Mouse (Mus musculus) urinary bladder, postnatal 4 days (tissue): ENCODE measurements around the gene Ackr3.

Source experiments
- DNase-seq, 2 experiments: peaks; one replicate each; pipeline ENCODE4 v3.0.0; 2021 to 2022; ENCODE audit warnings: low spot score in 2 of 2

Gene Ackr3

DNA sequence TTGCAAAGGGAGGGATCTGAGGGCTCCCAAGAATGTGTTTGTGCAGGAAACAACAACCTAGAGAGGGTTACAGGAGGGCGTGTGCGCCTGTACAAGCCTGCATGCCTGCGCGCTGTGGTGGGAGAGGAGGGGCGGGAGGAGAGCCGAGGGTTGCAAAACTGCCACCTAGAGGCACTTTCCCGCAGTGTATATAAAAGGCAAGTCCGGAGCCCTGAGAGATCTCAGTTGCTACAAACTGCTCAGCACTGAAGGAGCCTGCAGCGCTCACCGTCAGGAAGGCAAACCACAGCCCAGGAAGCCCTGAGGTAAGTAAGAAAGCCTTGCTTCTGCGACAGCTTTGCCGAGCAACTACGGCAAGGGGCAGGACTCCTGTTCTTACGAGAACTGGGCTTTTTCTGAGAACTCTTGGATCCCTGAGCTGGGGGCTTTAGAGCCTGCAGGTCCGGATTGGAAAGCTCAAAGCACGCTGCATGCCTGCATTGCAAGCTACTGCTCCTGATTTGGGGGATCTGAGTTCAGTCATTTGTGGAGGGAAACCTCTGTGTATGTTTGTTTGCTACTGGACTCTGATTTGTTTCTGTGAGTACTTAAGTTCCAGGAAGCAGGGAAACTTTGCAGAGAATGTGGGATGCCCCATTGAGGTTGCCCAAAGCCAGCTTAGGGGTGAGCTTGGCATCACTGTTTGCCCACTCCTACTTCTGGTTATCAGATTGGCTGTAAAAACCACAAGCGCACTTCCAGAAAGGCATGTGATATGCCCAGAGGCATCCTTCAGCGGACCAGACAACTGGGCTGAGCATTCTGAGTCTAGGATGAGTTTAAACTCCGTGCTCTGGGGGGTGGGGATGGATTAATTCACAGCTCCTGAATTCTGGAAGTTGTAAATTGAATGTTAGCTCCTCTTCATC lies at the start of gene Ackr3:
Ackr3 (plus strand) TSS at position 198 of the 908 bp plus-strand sequence.
- peak; percentile 82 to 84 for DNase-seq

DNA sequence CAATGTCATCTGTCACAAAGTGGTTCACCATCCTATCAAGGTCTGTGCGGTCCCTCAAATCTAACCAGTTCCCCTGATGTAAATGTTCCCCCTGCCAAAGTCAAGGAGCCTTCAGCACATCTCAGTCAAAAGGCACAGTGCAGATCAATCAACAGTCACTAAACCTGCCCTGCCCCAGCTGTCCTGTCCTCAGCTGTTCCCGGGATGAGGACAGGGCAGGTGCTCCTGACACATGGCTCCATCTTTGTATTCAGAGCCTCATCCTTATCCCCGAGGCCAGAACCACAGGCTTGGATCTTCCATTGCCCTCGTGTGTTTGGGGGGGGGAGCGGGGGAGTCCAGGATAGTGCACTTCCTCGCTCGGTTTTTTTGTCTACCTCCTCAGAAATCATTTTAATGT lies 47.2 kb upstream of the Ackr3 start:
- DNase-seq, result no peak

GRCm38 (mm10) chr1:90159927-90160326 lies 43.9 kb upstream of the Ackr3 start:
- DNase-seq, result no peak

GRCm38 (mm10) chr1:90161623-90162022 lies 42.2 kb upstream of the Ackr3 start:
- DNase-seq, result no peak

GRCm38 (mm10) chr1:90162379-90162857 lies 41.4 kb upstream of the Ackr3 start:
- DNase-seq, result no peak

- DNase-seq, result no peak
Observed at GRCm38 (mm10) chr1:90163161-90163560, 40.6 kb upstream of the Ackr3 start.

GRCm38 (mm10) chr1:90164319-90164718 lies 39.5 kb upstream of the Ackr3 start:
- DNase-seq, result no peak

- DNase-seq, result no peak
Observed at GRCm38 (mm10) chr1:90174338-90174737, 29.4 kb upstream of the Ackr3 start.

DNA sequence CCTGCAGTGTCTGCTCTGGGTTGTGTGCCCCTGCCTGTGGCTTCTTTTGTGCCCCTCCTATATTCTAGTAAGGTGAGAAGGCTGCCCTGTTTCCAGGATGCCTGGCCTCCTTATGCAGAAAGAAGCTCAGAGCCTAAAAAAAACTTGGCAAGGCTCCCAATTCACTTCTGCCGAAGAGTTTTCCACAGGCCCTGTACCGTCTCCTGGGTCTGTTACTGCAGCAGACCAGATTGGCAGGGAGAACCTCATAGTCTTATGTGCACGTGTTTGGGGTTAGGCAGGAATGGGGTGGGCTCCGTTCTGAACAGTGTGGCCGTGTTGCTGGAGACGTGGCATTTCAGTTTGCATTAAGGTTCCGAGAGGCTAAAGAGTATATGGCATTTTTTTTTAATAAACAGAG lies 27.6 kb upstream of the Ackr3 start:
- no peak for DNase-seq

DNA sequence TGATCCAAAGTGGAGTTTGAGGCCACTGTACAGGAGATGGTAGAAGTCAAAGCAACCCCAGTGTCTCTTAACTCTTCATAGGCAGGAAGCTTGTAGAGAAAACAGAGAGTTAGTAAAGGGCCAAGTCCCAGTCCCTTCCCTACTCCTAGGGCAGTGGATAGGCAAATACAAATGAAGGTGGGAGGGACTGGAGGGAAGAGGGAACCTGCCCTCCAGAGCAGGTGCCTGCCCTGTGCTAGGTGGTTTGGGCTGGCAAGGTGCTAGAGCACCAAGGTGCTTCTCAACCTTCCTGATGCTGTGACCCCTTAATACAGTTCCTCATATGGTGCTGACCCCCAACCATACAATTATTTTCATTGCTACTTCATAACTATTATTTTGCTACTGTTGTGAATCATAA lies 26.2 kb upstream of the Ackr3 start:
- DNase-seq, result no peak

- no peak for DNase-seq
Observed at GRCm38 (mm10) chr1:90177978-90178377, 25.8 kb upstream of the Ackr3 start.

- no peak for DNase-seq
Observed at GRCm38 (mm10) chr1:90180479-90180878, 23.3 kb upstream of the Ackr3 start.

GRCm38 (mm10) chr1:90180966-90181699 lies 22.6 kb upstream of the Ackr3 start:
- no peak for DNase-seq

GRCm38 (mm10) chr1:90182521-90182920 lies 21.3 kb upstream of the Ackr3 start:
- DNase-seq, result no peak

- DNase-seq, result no peak
Observed at GRCm38 (mm10) chr1:90183602-90184001, 20.2 kb upstream of the Ackr3 start.

DNA sequence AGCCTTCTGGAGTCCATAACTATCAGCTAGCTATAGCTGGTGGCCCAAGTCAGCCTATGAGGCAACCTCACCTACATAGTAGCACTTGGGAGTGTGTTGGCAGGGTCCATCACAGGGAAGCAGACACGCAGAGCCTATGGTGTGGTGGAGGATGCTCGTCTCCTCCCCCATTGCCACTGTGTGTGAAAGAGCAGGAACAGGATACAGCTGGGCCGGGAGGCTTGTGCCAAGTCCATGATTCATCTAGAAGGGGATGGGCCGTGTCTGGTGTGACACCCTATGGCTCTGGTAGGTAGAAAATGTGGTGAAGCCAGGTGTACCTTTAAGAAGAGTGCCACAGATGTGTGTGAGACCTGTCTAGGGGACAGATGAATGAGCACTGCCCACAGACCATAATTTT lies 17.6 kb upstream of the Ackr3 start:
- no peak for DNase-seq

GRCm38 (mm10) chr1:90186874-90187273 lies 16.9 kb upstream of the Ackr3 start:
- DNase-seq, result no peak

GRCm38 (mm10) chr1:90189046-90189445 lies 14.7 kb upstream of the Ackr3 start:
- DNase-seq, result no peak

- no peak for DNase-seq
Observed at GRCm38 (mm10) chr1:90201246-90201645, 2.5 kb upstream of the Ackr3 start.

- no peak for DNase-seq
Observed at GRCm38 (mm10) chr1:90201655-90202054, 2.1 kb upstream of the Ackr3 start.

DNA sequence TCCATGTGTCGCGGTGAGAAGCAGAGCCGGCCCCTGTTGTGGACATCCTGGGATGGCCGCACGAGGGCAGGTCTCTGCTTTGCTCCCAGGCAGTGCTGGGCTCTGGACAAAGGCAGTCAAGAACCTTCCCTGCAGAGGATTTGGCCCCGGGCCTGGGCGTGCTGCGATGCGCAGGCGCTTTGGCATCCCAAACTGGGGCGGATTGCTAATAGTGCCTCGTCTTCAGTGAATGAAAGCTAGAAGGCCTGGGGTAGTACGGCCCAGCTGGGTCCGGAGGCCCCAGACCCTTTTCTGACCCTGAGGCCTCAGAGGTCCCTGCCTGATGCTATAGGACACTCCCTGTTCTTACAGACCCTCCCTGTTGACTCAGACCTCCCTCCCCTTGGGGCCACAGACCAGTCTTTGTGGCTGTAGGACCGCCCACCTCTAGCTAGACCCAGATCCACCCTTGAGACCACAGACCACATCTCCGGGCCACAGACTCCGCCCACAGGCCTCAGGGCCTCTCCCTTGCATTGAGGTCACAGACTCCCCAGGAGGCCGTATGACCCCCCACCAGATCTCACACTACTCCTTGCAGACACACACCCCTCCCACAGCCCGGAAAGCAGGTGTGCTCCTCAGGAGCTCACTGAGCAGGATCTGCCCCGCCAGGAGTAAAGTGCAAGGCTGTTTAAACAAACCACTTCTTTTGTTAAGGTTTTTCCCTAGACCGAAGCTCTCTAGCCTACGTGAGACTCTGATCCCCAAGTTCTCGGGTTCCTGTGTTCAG lies 1.4 kb upstream of the Ackr3 start:
- DNase-seq, result peak; percentile 78 to 84

DNA sequence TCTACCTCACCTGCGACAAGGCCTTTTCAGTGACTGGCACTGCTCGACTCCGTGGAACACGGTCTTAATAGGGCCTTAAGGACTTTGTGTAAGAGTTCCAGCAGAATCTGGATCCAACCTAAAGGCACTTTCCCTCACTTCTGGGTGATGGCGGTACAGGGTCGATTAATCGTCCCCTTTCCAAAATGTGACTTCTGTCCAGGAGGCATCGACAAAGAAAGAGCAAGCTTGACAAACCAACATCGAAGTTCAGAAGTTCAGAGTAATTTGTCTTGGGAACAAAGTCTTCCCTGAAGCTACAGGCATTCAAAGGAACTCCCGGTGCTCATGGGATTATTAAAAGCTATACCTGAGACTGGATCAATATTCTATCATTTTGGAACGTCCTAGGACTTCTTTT lies 439 bp upstream of the Ackr3 start:
- no peak for DNase-seq
